Mouse (Mus musculus) heart, embryonic 16.5 days (tissue): ENCODE data around the gene Cmip. TPM values are rescaled to one million over a fixed set of nuclear protein-coding genes. Genes with fewer than 3 reads are reported as not detected.

ENCODE experiments used
- ATAC-seq: fragments of 200-750 bp; cut with Nextera tagmentation; replicated peaks from 2 replicates; pipeline ENCODE4 v1.8.0; 2017; ENCODE audit warnings: moderate number of reproducible peaks; ENCODE audit not compliant: insufficient read depth, low FRiP score; ENCODE audit errors: extremely low read depth
- H3K27ac ChIP-seq: fragments of 300-500 bp; sonication (generic); 2 replicates; pipeline ENCODE4 v1.5.1; 2014; ENCODE audit warnings: mild to moderate bottlenecking, low read length, control low read depth, moderate library complexity
- H3K27me3 ChIP-seq: fragments of 300-500 bp; sonication (generic); 2 replicates; pipeline ENCODE4 v1.6.1; 2014; ENCODE audit warnings: low read length, mixed read lengths; ENCODE audit not compliant: control insufficient read depth, insufficient read depth
- H3K36me3 ChIP-seq: fragments of 300-500 bp; sonication (generic); 2 replicates; pipeline ENCODE4 v1.6.1; 2014; ENCODE audit not compliant: control insufficient read depth, insufficient read depth
- H3K4me1 ChIP-seq: fragments of 300-500 bp; sonication (generic); 2 replicates; pipeline ENCODE4 v1.6.1; 2014; ENCODE audit warnings: low read length, mixed read lengths; ENCODE audit not compliant: control insufficient read depth, insufficient read depth
- H3K4me2 ChIP-seq: fragments of 300-500 bp; sonication (generic); 2 replicates; pipeline ENCODE4 v1.6.1; 2014; ENCODE audit warnings: low read depth, mild to moderate bottlenecking, control low read depth, low read length
- H3K4me3 ChIP-seq: fragments of 300-500 bp; sonication (generic); 2 replicates; pipeline ENCODE4 v1.5.1; 2014; ENCODE audit warnings: mild to moderate bottlenecking, control low read depth, low read length
- H3K9ac ChIP-seq: fragments of 300-500 bp; sonication (generic); 2 replicates; pipeline ENCODE4 v1.6.1; 2014; ENCODE audit warnings: low read length, control low read depth
- H3K9me3 ChIP-seq: fragments of 300-500 bp; sonication (generic); replicated peaks from 2 replicates; pipeline ENCODE4 v1.6.1; 2016; ENCODE audit warnings: low read length; ENCODE audit not compliant: control insufficient read depth
- WGBS: fragments of 180-500 bp; shearing (Covaris S2); extraction: QIAGEN DNeasy Blood & Tissue Kit; methylation state at CpG from one replicate; pipeline ENCODE4 v1.1.7; 2014; 5-methylcytosine and 5-hydroxymethylcytosine counted together
- polyA plus RNA-seq: library from polyadenylated mRNA; unstranded; fragments of >200 nt; fragmentation: Nextera tagmentation; extraction: Ambion mirVana; gene quantifications from 2 replicates; pipeline ENCODE4 v1.2.1, GENCODE M21; 2015

Cmip gene
- polyA plus RNA-seq, 1 experiment from 2014 or later = 7.0 TPM

DNA sequence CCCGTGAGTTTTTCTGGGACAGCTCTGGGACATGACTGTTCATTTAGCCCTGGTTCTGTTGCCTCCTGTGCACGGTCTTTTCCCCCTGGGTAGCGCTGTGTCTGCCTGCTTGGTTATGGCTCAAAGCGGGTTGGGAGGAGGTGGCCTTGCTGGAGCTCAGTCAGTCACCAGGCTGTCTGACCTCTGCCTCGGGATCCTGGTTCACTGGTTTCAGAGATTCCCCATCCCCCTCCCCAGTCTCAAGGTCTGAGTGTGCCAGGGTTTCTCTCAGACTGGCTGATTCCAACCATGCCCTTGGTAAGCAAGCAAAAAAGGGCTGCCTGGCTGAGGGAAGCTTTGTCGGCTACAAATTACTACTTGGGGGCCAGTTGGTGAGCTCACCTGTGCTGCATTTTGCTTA lies 76.8 kb downstream of the Cmip start:
- H3K27ac ChIP-seq = no peak overlapping the region
- no peaks in the 10 kb centered on the region for H3K9me3 ChIP-seq
- no peak overlapping the region for H3K9ac ChIP-seq
- no peaks in the 10 kb centered on the region for H3K27me3 ChIP-seq
- H3K4me2 ChIP-seq = no peak overlapping the region
- 60% methylated on average over 6 of the region's 6 CpGs for WGBS
- peaks cover 31% of the 10 kb centered on the region for H3K4me1 ChIP-seq
- H3K36me3 ChIP-seq = no peaks in the 10 kb centered on the region
- ATAC-seq = no peak
- H3K4me3 ChIP-seq = no peak overlapping the region

DNA sequence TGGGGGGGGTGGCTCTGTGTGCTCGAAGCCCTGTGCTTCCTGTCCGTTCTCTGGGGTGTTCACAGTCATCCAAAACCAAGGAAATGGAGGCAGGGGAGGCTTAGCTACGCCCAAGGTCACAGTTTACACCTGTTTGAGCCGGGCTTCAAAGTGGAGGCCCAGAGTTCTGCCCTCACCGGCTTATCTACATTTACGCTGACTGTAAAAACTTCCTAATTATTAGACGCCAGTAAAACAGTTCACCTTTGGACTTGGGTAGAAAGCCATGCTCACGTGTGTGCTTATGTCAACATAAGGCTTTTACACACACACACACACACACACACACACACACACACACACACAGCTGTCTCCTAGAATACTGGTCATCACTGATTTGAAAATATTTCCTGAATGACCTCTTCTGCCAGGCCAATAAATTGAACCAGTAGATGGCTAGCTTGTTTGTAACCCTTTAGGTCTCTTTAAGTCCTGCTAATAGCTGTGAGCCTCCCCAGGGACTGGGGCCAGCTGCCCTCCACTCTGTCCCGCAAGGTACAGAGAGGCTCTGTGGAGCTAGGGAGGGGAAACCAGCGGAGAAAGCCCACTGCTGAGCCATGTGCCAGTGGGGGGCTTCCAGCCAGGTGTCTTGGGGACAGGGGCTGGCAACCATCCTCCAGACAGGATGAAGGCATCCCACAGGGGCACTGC lies 77.3 kb downstream of the Cmip start:
- Histone ChIP-seq H3K27ac (no peak overlapping the region), H3K4me3 (no peak overlapping the region), H3K36me3 (no peaks in the 10 kb centered on the region), H3K4me2 (no peak overlapping the region), H3K27me3 (no peaks in the 10 kb centered on the region), H3K9ac (no peak overlapping the region), H3K9me3 (no peaks in the 10 kb centered on the region), H3K4me1 (peaks cover 36% of the 10 kb centered on the region)
- no peak for ATAC-seq
- 64% methylated on average over 10 of the region's 10 CpGs for WGBS

DNA sequence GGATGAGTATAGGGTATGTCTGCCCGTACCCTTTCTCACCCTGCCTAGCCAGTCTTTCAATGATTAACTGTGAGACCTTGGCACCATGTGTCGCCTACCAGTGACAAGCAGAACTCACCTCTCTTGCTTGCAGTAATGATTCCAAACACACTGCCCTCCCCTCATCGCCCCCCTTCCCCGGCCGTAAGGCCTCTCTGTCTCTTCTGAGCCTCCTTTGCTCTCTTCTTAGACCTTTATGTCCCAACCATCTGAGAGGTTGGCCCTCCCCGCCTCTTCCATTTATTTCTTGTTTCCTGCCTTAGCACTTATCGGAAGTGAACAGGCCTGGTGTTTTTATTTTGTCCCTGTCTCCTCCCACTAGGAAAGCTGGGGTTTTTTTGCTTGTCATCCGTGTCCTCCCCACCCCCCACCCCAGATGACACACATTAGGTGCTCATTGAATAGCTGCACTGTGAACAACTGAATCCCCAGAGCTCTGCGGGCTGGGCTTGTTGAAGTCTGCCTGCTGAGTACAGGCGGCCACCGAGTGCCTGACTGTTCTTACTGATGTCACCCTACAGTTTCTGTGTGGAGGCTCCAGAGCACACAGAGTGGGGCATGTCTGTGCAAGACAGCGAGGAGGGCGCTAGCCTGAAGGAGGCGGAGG lies 78.0 kb downstream of the Cmip start:
- WGBS = 54% methylated on average over 14 of the region's 14 CpGs
- H3K4me2 ChIP-seq = peak overlapping the region; percentile 13; the same call in 1 of the 2 replicates
- no peaks in the 10 kb centered on the region for H3K27me3 ChIP-seq
- H3K4me1 ChIP-seq = peaks cover 41% of the 10 kb centered on the region
- H3K27ac ChIP-seq = no peak overlapping the region
- no peaks in the 10 kb centered on the region for H3K9me3 ChIP-seq
- H3K4me3 ChIP-seq = no peak overlapping the region
- ATAC-seq = peak; percentile 24
- no peaks in the 10 kb centered on the region for H3K36me3 ChIP-seq
- H3K9ac ChIP-seq = peak overlapping the region; percentile 40; the same call in 1 of the 2 replicates

DNA sequence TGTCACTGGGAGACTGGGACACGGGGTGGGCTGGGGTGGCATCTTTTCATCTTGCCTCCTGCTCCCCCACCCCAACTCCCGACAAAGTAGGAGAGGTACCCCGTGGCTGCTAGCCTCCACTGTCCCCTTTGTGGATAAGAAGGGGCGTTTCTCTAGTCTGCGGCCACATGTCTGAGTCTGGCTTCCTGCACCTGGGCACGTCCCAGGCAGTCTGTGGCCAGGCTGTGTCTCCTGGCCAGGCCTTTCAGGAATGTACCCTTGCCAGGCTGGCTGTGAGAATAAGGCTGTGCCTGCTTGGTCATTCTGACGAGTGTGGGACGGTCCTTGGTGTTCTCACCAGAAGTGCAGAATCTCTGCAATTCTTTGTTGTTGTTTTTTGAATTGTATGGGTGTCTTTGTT lies 78.6 kb downstream of the Cmip start:
- Histone ChIP-seq H3K9me3 (no peaks in the 10 kb centered on the region), H3K27ac (no peak overlapping the region), H3K4me3 (no peak overlapping the region), H3K36me3 (no peaks in the 10 kb centered on the region), H3K27me3 (no peaks in the 10 kb centered on the region), H3K4me1 (peaks cover 42% of the 10 kb centered on the region), H3K4me2 (peak overlapping the region; percentile 13; the same call in 1 of the 2 replicates), H3K9ac (peak overlapping the region; percentile 40; the same call in 1 of the 2 replicates)
- ATAC-seq = no peak
- WGBS = 48% methylated on average over 8 of the region's 8 CpGs

DNA sequence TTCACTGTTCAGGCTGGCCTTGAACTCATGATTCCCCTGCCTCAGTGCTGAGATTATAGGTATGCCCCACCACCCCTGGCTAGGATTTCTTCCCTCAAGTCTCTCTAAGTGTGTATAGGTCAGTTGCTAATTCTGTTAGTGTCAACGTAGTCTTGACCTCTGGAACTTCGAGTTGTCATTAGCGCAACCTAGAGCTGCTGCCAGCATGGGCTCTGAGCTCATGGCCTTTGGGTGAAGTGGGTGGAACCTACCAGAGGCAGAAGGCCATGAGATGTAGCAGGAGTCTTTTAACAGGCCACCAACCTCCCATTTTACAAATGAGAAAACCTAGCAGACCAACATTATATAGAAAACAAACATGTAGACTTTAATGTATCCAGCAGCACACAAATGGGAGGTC lies 80.3 kb downstream of the Cmip start:
- Histone ChIP-seq H3K4me3 (no peak overlapping the region), H3K36me3 (no peaks in the 10 kb centered on the region), H3K9me3 (no peaks in the 10 kb centered on the region), H3K9ac (no peak overlapping the region), H3K4me2 (no peak overlapping the region), H3K27ac (no peak overlapping the region), H3K27me3 (no peaks in the 10 kb centered on the region), H3K4me1 (peaks cover 42% of the 10 kb centered on the region)
- WGBS = 75% methylated on average over 3 of the region's 3 CpGs
- no peak for ATAC-seq

DNA sequence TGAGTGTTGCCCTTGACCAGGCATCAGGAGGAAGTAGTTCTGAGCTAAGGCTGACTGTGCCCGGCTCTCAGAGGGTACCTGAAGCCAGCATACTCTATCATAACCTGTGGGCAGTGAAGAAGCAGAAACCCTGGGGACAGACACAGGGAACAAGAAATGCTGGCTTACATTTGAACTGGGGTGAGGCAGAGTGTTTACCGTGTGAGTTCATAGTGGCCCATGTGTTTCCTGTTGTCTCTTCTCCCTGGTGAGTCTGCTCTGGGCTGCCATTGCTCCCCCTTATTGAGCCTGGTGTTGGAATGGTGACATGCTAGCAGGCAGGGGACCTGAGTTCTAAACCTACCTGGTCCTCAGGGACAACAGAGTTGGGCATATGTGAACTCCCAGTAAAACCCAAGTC lies 81.8 kb downstream of the Cmip start:
- Histone ChIP-seq H3K4me2 (no peak overlapping the region), H3K4me1 (peaks cover 42% of the 10 kb centered on the region), H3K9ac (no peak overlapping the region), H3K27me3 (no peaks in the 10 kb centered on the region), H3K4me3 (no peak overlapping the region), H3K36me3 (no peaks in the 10 kb centered on the region), H3K9me3 (no peaks in the 10 kb centered on the region), H3K27ac (no peak overlapping the region)
- WGBS = 65% methylated on average over 2 of the region's 2 CpGs
- ATAC-seq = no peak

DNA sequence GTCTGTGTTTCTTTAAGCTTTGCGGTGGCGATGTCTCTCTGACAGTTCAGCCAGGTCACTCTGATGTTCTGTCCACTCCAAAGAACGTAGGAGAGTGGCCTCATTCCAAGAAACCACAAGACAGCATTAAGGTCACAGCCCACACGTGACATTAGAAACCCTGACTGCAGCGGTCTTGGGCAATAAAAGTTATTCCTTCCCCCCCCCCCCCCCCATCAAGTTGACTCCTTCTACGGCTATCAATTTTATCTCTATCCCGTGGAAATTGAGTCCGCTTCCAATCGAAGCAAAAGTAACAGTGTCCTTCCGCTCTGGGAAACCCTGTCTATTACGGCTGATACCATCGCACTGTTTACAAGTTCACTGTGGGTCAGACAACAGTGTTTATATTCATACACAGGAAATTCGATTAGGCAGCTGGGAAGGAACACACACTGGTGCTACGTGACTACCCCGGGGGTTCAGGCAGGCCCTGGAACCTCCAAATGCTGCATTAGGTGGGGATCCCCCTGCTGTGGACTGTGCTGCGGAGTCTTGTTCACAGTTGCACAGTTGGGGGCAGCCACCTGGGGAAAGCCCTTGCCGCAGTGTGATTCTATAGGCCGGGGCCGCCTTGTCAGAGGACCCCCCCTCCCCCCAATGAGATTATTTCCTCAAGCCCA lies 82.6 kb downstream of the Cmip start:
- Histone ChIP-seq H3K4me3 (no peak overlapping the region), H3K27me3 (no peaks in the 10 kb centered on the region), H3K27ac (peak overlapping the region; percentile 21; the same call in 1 of the 2 replicates), H3K36me3 (no peaks in the 10 kb centered on the region), H3K4me1 (peaks cover 43% of the 10 kb centered on the region), H3K9ac (no peak overlapping the region), H3K4me2 (no peak overlapping the region), H3K9me3 (no peaks in the 10 kb centered on the region)
- no peak for ATAC-seq
- WGBS = 35% methylated on average over 19 of the region's 19 CpGs

DNA sequence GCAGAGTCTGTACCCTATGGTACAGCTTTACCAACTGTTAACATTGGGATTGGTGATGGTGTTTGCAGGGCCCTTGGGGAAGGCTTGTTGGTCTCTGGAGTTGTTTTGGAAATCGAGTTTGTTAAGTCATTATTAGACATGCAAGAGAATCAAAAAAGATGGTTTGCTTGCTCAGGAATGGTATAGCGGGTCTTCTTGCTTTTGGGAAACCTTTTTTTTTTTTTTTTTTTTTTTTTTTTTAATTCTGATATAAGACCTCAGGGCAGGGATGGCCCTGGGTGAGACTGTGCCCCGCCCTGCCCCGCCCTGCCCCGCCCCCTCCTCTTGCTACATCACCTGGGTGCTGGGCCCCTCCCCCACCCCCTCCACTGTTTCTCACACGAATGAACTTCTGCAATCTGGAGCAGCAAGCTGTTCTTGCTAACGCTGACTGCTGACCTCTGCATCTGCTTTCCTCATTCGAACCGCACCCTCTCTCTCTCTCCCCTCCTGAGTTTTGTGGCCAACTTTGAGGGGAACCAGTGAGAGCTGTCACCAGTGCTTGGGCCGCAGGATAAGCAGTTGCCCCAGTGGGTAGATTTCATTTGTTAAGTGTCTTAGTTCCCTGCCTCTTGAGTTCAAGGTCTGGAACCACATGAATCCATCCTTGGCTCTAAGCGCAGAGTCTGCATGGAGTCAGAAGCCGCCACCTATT lies 83.2 kb downstream of the Cmip start:
- no peak overlapping the region for H3K4me3 ChIP-seq
- no peaks in the 10 kb centered on the region for H3K27me3 ChIP-seq
- no peak for ATAC-seq
- H3K4me2 ChIP-seq = no peak overlapping the region
- no peak overlapping the region for H3K9ac ChIP-seq
- peaks cover 40% of the 10 kb centered on the region for H3K4me1 ChIP-seq
- WGBS = 46% methylated on average over 12 of the region's 12 CpGs
- H3K9me3 ChIP-seq = no peaks in the 10 kb centered on the region
- peak overlapping the region; percentile 21; the same call in 1 of the 2 replicates for H3K27ac ChIP-seq
- H3K36me3 ChIP-seq = no peaks in the 10 kb centered on the region
